Mouse (Mus musculus) kidney, postnatal 0 days (tissue): ENCODE data around the gene Psg21. TPM values are rescaled to one million over a fixed set of nuclear protein-coding genes. Genes with fewer than 3 reads are reported as not detected.
"Not testable (repeated sequence)": the region's sequence is repeated elsewhere in the genome, so short reads cannot be mapped to it uniquely, and the experiment has no call there.

Experiments used
- ATAC-seq: fragments of 200-750 bp; cut with Nextera tagmentation; replicated peaks from 2 replicates; pipeline ENCODE4 v1.8.0; 2017; ENCODE audit warnings: low read depth, moderate number of reproducible peaks, moderate TSS enrichment, moderate library complexity; ENCODE audit not compliant: low FRiP score
- DNase-seq: peaks from one replicate; pipeline ENCODE4 v3.0.0-alpha.2; 2016; ENCODE audit warnings: low spot score
- H3K27ac ChIP-seq: fragments of 300-500 bp; sonication (generic); 2 replicates; pipeline ENCODE4 v1.5.1; 2014; ENCODE audit warnings: mild to moderate bottlenecking
- H3K27me3 ChIP-seq: fragments of 300-500 bp; sonication (generic); 2 replicates; pipeline ENCODE4 v1.6.1; 2014; ENCODE audit warnings: low read length, mixed read lengths; ENCODE audit not compliant: insufficient read depth
- H3K36me3 ChIP-seq: fragments of 300-500 bp; sonication (generic); 2 replicates; pipeline ENCODE4 v1.6.1; 2014; ENCODE audit warnings: low read length, mixed read lengths; ENCODE audit not compliant: insufficient read depth
- H3K4me1 ChIP-seq: fragments of 300-500 bp; sonication (generic); replicated peaks from 2 replicates; pipeline ENCODE4 v1.6.1; 2014; ENCODE audit warnings: antibody characterized with exemption, low read length, mixed read lengths; ENCODE audit not compliant: insufficient read depth
- H3K4me2 ChIP-seq: fragments of 300-500 bp; sonication (generic); 2 replicates; pipeline ENCODE4 v1.6.1; 2014; ENCODE audit warnings: mild to moderate bottlenecking, low read length, moderate library complexity, mixed read lengths
- H3K4me3 ChIP-seq: fragments of 300-500 bp; sonication (generic); replicated peaks from 2 replicates; pipeline ENCODE4 v1.5.1; 2014; ENCODE audit warnings: low read depth, low read length
- H3K9ac ChIP-seq: fragments of 300-500 bp; sonication (generic); 2 replicates; pipeline ENCODE4 v1.6.1; 2014; ENCODE audit warnings: low read depth, low read length
- H3K9me3 ChIP-seq: fragments of 300-500 bp; sonication (generic); replicated peaks from 2 replicates; pipeline ENCODE4 v1.6.1; 2016; ENCODE audit warnings: low read length, inconsistent platforms, mixed read lengths
- CTCF ChIP-seq: IDR thresholded peaks from 2 replicates; pipeline ENCODE4 v1.5.1; 2016; ENCODE audit warnings: antibody characterized with exemption, low read depth, mild to moderate bottlenecking, moderate library complexity
- WGBS: fragments of 180-500 bp; shearing (Covaris S2); extraction: QIAGEN DNeasy Blood & Tissue Kit; methylation state at CpG from one replicate; pipeline ENCODE4 v1.1.7; 2014; 5-methylcytosine and 5-hydroxymethylcytosine counted together
- polyA plus RNA-seq: library from polyadenylated mRNA; unstranded; fragments of >200 nt; fragmentation: Nextera tagmentation; extraction: Ambion mirVana; gene quantifications from 2 replicates; pipeline ENCODE4 v1.2.1, GENCODE M21; 2015

The Psg21 gene
- not detected in 2 replicates for polyA plus RNA-seq

DNA sequence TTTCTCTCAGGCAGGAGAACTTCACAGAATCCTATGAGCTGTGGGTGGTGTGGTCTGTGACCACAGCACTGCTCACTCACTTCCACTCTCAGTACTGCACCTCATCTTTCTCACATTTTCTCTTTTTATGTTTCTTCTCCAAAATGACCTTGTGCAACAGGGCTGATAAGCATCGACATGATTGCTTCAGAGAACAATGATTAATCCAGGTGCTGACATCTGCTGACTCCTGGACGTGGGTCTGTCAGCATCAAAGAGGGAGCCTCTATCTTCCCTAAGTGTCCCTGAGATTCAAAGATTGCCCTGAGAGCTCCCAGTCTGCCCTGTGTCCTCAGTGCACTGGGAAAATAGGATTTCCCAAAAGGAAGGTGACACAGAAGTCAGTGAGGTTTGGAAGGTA is at the start of gene Psg21:
Psg21 (minus strand) TSS at position 101 of the 400 bp plus-strand sequence.
- H3K4me3 ChIP-seq, H3K27me3 ChIP-seq, H3K9ac ChIP-seq, H3K27ac ChIP-seq, H3K4me1 ChIP-seq, H3K36me3 ChIP-seq, DNase-seq, H3K9me3 ChIP-seq, H3K4me2 ChIP-seq, ATAC-seq: not testable (repeated sequence)
- WGBS, result 58% methylated on average over 1 of the region's 2 CpGs

DNA sequence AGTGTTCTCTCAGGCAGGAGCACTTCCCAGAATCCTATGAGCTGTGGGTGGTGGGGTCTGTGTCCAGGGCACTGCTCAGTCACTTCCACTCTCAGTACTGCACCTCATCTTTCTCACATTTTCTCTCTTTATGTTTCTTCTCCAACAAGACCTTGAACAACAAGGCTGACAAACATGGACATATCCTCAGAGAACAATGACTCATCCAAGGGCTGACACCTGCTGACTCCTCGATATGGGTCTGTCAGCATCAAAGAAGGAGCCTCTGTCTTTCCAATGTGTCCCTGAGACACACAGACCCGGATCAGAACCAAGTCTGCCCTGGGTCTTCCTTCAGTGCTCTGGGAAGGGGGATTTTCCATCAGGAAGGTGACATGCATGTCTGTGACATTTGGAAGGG is 29.6 kb upstream of the Psg21 start, which contains the start of gene Psg20:
Psg20 (minus strand) TSS at position 101 of the 400 bp plus-strand sequence.
- Histone ChIP-seq H3K9me3 (no peaks in the 10 kb centered on the region), H3K36me3 (no peaks in the 10 kb centered on the region), H3K9ac (no peak within 1 kb of the TSS), H3K4me2 (no peak within 1 kb of the TSS), H3K4me1 (no peaks in the 10 kb centered on the region), H3K27me3 (no peaks in the 10 kb centered on the region), H3K4me3 (no peak within 1 kb of the TSS), H3K27ac (no peak within 1 kb of the TSS)
- no peak for TF ChIP-seq CTCF
- DNase-seq, result no peak
- no peak for ATAC-seq
- WGBS, result 65% methylated on average over 2 of the region's 2 CpGs

DNA sequence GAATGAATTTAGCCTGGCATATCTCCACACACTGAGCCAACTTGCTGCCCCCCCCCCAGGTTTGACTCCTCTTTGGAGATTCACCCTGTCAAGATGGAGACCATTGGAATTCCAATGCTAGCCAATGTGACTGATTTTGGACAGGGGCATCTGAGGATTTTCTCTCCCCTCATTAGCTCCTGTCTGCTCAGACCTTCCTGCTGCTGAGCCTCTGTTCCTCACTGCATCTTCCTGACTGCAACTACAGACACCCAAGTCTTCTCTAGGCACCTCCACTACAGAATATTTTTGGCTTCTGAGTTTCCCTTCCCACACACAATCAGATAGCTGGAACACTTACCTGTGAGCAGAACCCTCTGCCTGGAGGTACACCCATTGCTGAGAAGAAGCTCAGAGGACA is 29.1 kb upstream of the Psg21 start:
- Histone ChIP-seq H3K4me2 (no peak overlapping the region), H3K27me3 (no peaks in the 10 kb centered on the region), H3K27ac (no peak overlapping the region), H3K4me3 (no peak overlapping the region), H3K9me3 (no peaks in the 10 kb centered on the region), H3K36me3 (no peaks in the 10 kb centered on the region), H3K4me1 (no peaks in the 10 kb centered on the region), H3K9ac (no peak overlapping the region)
- ATAC-seq, result no peak
- no peak for DNase-seq
- no peak for TF ChIP-seq CTCF

DNA sequence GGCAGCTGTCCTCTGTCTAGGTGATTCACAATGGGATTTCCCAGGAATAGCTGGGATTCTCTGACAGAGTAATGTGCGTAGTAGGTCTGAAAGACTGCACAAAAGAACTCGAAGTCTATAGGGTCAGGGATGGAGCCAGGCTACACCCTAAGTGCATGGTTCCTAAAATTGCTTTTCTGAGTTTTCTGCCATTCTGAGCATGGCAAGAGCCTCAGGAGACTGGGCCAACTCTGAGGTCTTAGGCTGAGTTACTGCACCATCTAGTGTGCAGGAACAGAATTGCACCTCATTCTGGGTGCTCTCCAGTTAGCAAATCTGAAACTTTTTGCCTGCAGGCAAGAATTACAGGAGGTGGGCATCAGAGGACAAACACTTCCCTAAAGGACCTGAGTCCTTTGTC is 23.2 kb upstream of the Psg21 start:
- 48% methylated on average over 2 of the region's 2 CpGs for WGBS
- no peaks in the 10 kb centered on the region for H3K4me1 ChIP-seq
- H3K27ac ChIP-seq, result no peak overlapping the region
- TF ChIP-seq CTCF, result peak; percentile 70
- no peak for ATAC-seq
- H3K36me3 ChIP-seq, result no peaks in the 10 kb centered on the region
- no peak overlapping the region for H3K9ac ChIP-seq
- no peaks in the 10 kb centered on the region for H3K27me3 ChIP-seq
- no peak overlapping the region for H3K4me2 ChIP-seq
- H3K9me3 ChIP-seq, result no peaks in the 10 kb centered on the region
- H3K4me3 ChIP-seq, result no peak overlapping the region
- DNase-seq, result peak; percentile 24

DNA sequence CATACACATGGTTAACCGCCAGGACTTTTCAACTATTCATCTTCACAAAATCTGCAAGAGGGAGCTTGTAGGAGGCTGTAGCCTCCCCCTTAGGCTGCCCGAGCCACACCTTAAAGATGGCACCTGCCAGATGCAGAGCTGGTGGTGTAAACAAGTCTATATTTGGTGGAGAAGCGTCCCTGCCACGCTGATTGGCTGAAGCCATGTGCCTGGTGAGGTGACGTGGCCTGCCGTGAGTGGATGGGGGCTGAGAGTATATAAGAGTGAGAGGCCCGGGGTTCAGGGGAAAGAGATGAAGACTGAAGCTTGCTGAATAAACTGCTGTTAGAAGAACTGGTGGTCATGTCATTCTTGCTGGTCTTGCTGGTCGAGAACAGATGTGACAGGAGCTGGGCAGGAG is 29.6 kb downstream of the Psg21 start:
- not testable (repeated sequence) for H3K9ac ChIP-seq, H3K9me3 ChIP-seq, H3K27me3 ChIP-seq, H3K27ac ChIP-seq, ATAC-seq, H3K4me3 ChIP-seq, DNase-seq, H3K36me3 ChIP-seq, H3K4me1 ChIP-seq, H3K4me2 ChIP-seq
- WGBS, result 78% methylated on average over 8 of the region's 8 CpGs

DNA sequence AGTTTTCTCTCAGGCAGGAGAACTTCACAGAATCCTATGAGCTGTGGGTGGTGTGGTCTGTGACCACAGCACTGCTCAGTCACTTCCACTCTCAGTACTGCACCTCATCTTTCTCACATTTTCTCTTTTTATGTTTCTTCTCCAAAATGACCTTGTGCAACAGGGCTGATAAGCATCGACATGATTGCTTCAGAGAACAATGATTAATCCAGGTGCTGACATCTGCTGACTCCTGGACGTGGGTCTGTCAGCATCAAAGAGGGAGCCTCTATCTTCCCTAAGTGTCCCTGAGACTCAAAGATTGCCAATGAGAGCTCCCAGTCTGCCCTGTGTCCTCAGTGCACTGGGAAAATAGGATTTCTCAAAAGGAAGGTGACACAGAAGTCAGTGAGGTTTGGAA is 40.1 kb downstream of the Psg21 start, which contains the start of gene Psg23:
Psg23 (minus strand) TSS at position 101 of the 400 bp plus-strand sequence.
- not testable (repeated sequence) for DNase-seq, ATAC-seq, H3K4me1 ChIP-seq, H3K9me3 ChIP-seq, H3K27ac ChIP-seq, H3K4me2 ChIP-seq, H3K9ac ChIP-seq, H3K27me3 ChIP-seq, H3K4me3 ChIP-seq, H3K36me3 ChIP-seq
- WGBS, result 50% methylated on average over 1 of the region's 2 CpGs

Other genes starting within 250 kb of the Psg21 start
- not detected in 2 replicates for gene Psg28, start 224.7 kb downstream of the Psg21 start, polyA plus RNA-seq
- not detected in 2 replicates for gene Psg26, start 172.5 kb downstream of the Psg21 start, polyA plus RNA-seq
- gene Psg25, start 124.5 kb downstream of the Psg21 start, polyA plus RNA-seq, result not detected in 2 replicates
- gene Psg27, start 89.4 kb downstream of the Psg21 start, polyA plus RNA-seq, result not detected in 2 replicates
- gene Psg23, start 40.2 kb downstream of the Psg21 start, polyA plus RNA-seq, result not detected in 2 replicates
- gene Psg20, start 29.5 kb upstream of the Psg21 start, polyA plus RNA-seq, result not detected in 2 replicates
- not detected in 2 replicates for gene Psg22, start 61.4 kb upstream of the Psg21 start, polyA plus RNA-seq
- not detected in 2 replicates for gene Psg19, start 141.8 kb upstream of the Psg21 start, polyA plus RNA-seq
- gene Psg17, start 164.9 kb upstream of the Psg21 start, polyA plus RNA-seq, result 0.13 TPM in 1 of 2 replicates, not detected in the other
- gene Mill2, start 183.2 kb upstream of the Psg21 start, polyA plus RNA-seq, result 2.0 and 2.5 TPM in 2 replicates
- 2.6 and 3.2 TPM in 2 replicates for gene Pglyrp1, start 214.6 kb upstream of the Psg21 start, polyA plus RNA-seq